Mouse (Mus musculus): Measurements from ENCODE around the gene Cldn8. TPM values are rescaled to one million over a fixed set of nuclear protein-coding genes. Genes with fewer than 3 reads are reported as not detected.

Cldn8 gene
- total RNA-seq (2015) (not detected in 2 replicates), total RNA-seq (2017) (not detected in 2 replicates)

DNA sequence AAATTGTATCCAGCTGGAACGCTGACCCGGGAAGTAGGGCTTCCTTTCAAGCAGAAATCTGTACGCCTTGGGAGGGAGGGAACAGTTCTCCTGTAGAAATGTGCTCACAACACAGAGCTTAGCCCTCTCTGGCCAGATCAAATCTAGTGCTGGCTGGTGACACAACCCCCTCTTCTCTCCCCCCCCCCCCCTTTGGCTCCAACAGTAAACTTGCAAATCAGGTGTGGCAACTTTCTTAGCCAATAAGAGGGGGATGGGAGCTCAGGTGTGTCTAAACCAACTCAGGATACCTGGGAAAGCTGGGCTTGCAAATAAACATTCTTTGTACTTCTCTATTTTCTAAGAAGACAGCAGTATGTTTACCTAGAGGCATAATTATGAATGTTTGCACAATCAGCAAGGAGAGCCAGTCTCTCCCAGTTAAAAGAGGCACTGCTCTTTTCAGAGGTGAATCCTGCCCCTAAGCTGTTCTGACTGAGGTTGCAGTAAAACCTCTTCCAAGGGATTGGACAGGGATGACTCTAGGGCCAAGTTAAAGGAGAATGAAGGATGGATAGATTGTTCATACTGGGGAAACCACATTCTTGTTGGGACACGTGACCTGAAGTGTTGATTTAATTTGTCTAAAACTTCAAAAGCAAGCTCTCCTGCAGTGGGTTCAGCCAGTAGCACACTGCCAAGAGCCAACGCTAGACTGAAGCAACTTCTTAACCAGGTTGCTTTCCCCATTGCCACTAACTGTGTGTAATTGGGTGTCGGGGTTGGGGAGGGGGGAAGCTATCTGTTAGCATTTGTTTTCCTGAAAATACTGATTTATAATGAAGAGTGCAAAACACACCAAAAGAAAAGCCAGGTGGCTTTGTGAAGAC is at the start of gene Cldn8:
Gene Cldn8, minus strand, starts transcription at position 139 of the 869 bp plus-strand sequence.
- no peak for ATAC-seq (ENCODE audit: poor library complexity, severe bottlenecking)

- no peak for ATAC-seq (ENCODE audit: poor library complexity, severe bottlenecking)
Measured at GRCm38 (mm10) chr16:88612712-88613111, 49.7 kb upstream of the Cldn8 start.

GRCm38 (mm10) chr16:88611922-88612321 is 48.9 kb upstream of the Cldn8 start, which contains the start of gene Krtap24-1:
TSS of gene Krtap24-1 (minus strand) at chr16:88612279.
- ATAC-seq (ENCODE audit: poor library complexity, severe bottlenecking), result no peak

- ATAC-seq (ENCODE audit: poor library complexity, severe bottlenecking), result no peak
Measured at GRCm38 (mm10) chr16:88604570-88604969, 41.6 kb upstream of the Cldn8 start.

GRCm38 (mm10) chr16:88602464-88602863 is 39.5 kb upstream of the Cldn8 start:
- ATAC-seq (ENCODE audit: poor library complexity, severe bottlenecking), result no peak

- no peak for ATAC-seq (ENCODE audit: poor library complexity, severe bottlenecking)
Measured at GRCm38 (mm10) chr16:88600303-88600702, 37.3 kb upstream of the Cldn8 start.

GRCm38 (mm10) chr16:88599504-88600237 is 36.7 kb upstream of the Cldn8 start:
- ATAC-seq (ENCODE audit: poor library complexity, severe bottlenecking), result no peak

GRCm38 (mm10) chr16:88592758-88593157 is 29.8 kb upstream of the Cldn8 start:
- ATAC-seq (ENCODE audit: poor library complexity, severe bottlenecking), result no peak

GRCm38 (mm10) chr16:88583338-88583737 is 20.4 kb upstream of the Cldn8 start:
- ATAC-seq (ENCODE audit: poor library complexity, severe bottlenecking), result no peak

DNA sequence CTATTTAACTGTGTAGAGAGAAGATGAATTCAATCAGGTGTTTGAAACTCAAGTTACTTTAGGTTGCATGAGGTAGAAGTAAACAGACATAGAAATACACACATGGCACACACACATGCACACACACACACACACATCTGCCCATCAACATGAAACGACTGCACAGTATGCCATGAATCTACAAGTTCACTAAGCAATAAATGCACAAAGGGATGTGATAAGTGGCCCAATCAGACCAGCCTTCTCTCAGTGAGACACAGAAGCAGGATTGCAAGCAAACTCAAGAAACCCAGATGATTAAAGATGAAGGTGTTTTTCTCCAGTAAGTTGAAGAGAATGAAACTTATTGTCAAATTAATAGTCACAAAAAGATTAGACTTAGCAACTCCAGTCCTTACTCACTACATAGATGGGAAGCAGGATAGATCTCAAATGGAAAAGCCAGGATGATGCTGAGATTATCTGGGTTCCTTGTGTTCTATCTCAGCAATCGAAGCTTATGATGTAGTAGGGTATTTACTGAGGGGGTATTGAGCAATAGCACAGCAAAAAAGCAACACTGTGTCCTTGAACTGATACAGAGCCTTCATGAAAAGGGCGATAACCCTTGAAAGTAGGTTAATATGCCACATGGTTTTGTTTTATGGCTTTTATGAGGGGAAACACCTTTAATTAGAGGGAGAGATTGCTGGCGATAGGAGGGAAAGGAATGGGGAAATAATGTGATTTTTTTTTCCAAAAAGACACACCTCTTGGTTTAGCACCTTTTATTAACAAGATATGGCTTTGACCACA is 13.1 kb upstream of the Cldn8 start:
- no peak for ATAC-seq (ENCODE audit: poor library complexity, severe bottlenecking)

GRCm38 (mm10) chr16:88572904-88573404 is 10.0 kb upstream of the Cldn8 start:
- ATAC-seq (ENCODE audit: poor library complexity, severe bottlenecking), result no peak

DNA sequence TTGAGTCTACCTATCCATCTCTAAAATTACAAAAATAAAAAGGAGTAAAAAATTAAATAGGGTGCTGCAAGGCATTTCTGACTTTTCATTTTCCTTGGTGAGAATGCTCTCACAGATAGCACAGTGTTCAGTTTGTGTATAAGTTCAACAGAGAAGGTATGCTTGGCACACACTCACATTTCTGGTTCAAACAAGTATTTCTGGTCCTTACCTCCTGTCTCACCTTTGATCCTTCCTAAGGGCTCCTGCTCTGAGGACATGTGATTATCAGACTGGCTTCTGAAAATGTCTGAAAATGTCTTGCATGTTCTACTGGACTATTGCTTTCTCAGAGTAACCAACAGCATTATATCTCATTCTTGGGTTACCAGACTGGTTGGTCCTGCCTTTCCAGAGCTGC is 7.2 kb upstream of the Cldn8 start:
- ATAC-seq (ENCODE audit: poor library complexity, severe bottlenecking), result no peak

DNA sequence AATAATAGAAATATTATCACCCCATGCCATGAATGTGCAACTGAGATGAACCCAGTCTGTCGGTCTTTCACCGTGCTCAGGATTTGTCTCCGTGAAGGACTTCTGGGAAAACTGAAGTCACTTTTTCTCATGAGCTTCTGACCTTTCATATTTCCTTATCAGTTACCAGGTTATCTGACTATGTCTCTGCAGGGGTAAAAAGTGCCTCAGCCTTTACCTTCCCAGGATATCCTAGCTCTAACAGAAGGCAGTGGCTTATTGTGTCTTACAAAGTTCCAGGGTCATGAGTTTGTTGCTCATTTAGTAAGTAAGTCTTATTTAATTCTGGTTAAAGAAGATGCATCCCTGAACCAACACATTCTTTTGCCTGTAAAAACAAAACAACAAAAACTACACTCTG is 6.7 kb upstream of the Cldn8 start:
- ATAC-seq (ENCODE audit: poor library complexity, severe bottlenecking), result no peak

DNA sequence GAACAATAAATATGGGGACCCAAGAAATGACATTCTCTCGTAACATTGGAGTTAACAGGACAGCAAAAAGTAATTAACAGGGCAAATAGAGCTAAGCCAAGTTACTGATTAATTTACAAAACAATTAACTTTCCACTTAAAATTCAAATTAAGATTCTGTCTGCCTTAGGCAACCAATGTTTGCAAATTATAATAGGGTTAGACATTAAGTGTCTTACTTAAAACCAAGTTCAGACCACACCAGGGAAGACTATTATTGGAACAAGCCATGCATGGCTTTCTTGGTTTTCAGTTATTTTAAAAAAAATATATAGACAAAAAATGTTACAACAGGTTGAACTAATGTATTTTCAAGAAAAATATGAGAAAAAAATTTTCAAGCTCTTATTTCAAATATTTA is 6.1 kb upstream of the Cldn8 start:
- no peak for ATAC-seq (ENCODE audit: poor library complexity, severe bottlenecking)

DNA sequence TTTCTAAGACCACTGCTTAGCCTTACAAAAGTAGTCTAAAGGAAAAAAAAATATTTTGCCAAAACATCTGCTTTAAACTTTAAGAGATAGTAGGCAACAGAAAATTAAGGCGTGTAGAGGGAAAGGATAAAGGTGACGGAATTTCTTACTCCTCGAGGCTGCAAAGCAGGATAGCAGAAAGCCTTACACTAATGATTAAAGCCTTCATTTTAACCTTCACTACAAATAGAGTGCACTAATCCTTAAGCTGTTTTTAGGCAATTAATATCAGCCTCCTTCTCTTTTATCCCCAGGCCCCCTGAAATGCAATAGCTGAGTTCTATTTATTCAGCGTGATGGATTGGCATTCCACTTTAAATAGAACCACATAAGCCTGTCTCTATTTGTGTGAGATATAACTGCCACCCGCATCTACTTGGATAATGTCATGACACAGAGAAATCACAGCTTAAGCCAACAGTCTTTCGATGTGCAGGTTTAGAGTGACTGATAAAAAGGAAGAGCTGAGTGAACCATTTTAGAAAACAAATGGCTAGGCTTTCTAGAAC is 1.3 kb downstream of the Cldn8 start:
- ATAC-seq (ENCODE audit: poor library complexity, severe bottlenecking), result no peak

DNA sequence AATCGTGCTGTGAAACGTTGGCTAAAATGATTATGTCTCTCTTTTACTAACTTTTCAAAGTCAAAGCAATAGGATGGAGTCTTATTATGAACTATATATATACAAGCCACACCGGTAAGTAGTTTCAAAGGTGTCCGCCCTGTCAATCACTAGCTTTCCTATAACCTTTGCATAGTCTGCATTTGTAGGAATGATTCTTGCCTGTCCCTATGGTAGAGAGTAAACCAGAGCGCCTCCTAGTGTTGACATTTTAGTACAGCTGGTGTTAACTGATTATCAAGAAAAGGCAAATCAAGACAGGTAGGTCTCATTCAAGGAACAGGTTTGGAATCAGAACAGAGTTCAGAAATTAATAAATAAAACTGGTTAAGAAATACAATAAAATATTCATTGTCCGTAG is 20.5 kb downstream of the Cldn8 start:
- ATAC-seq (ENCODE audit: poor library complexity, severe bottlenecking), result no peak

GRCm38 (mm10) chr16:88539841-88540487 is 23.0 kb downstream of the Cldn8 start:
- ATAC-seq (ENCODE audit: poor library complexity, severe bottlenecking), result no peak

- no peak for ATAC-seq (ENCODE audit: poor library complexity, severe bottlenecking)
Measured at GRCm38 (mm10) chr16:88511348-88511747, 51.6 kb downstream of the Cldn8 start.
